Mouse (Mus musculus) forebrain, embryonic 14.5 days (tissue): ENCODE measurements around the gene Fut4. TPM values are rescaled to one million over a fixed set of nuclear protein-coding genes. Genes with fewer than 3 reads are reported as not detected.

Experiments
- polyA plus RNA-seq: library from polyadenylated mRNA; unstranded; fragments of >200 nt; fragmentation: Nextera tagmentation; extraction: Ambion mirVana; gene quantifications from 2 replicates; pipeline ENCODE4 v1.2.1, GENCODE M21; 2014

Fut4 gene
- polyA plus RNA-seq, 1 experiment from 2014 or later = 0.36 TPM

Other genes starting within 250 kb of the Fut4 start
- 9.9 and 10.9 TPM in 2 replicates for gene Amotl1, start 107.3 kb downstream of the Fut4 start, polyA plus RNA-seq
- 0.10 and 0.17 TPM in 2 replicates for gene Piwil4, start 11.7 kb downstream of the Fut4 start, polyA plus RNA-seq
- gene 1700012B09Rik, start 18.6 kb upstream of the Fut4 start, polyA plus RNA-seq = 3.2 and 4.5 TPM in 2 replicates
- 12.3 and 14.1 TPM in 2 replicates for gene Mre11a, start 32.3 kb upstream of the Fut4 start, polyA plus RNA-seq
- 47.6 and 48.6 TPM in 2 replicates for gene Ankrd49, start 32.5 kb upstream of the Fut4 start, polyA plus RNA-seq
- gene Gpr83, start 107.8 kb upstream of the Fut4 start, polyA plus RNA-seq = 0.72 and 1.7 TPM in 2 replicates
- not detected in 2 replicates for gene Izumo1r, start 151.6 kb upstream of the Fut4 start, polyA plus RNA-seq